Mouse (Mus musculus) heart, embryonic 10.5 days (tissue): ENCODE measurements at regions not wholly inside any gene's neighbourhood (a gene's known extent, or its start where the extent isn't known, plus 50 kb on each side); places are given as distances from the start of the nearest gene placed in this dataset.

Experiments
- DNase-seq: peaks from one replicate; pipeline ENCODE4 v3.0.0-alpha.2; 2017; ENCODE audit warnings: low spot score
- H3K27ac ChIP-seq: fragments of 300-500 bp; sonication (generic); 2 replicates; pipeline ENCODE4 v1.5.1; 2016; ENCODE audit warnings: mild to moderate bottlenecking
- H3K27me3 ChIP-seq: fragments of 300-500 bp; sonication (generic); 2 replicates; pipeline ENCODE4 v1.6.1; 2016; ENCODE audit warnings: mild to moderate bottlenecking; ENCODE audit not compliant: poor library complexity, insufficient read depth, severe bottlenecking
- H3K36me3 ChIP-seq: fragments of 300-500 bp; sonication (generic); 2 replicates; pipeline ENCODE4 v1.6.1; 2016; ENCODE audit warnings: mild to moderate bottlenecking, moderate library complexity
- H3K4me1 ChIP-seq: fragments of 300-500 bp; sonication (generic); 2 replicates; pipeline ENCODE4 v1.6.1; 2016; ENCODE audit warnings: mild to moderate bottlenecking
- H3K4me3 ChIP-seq: fragments of 300-500 bp; sonication (generic); 2 replicates; pipeline ENCODE4 v1.5.1; 2016; ENCODE audit warnings: mild to moderate bottlenecking, moderate library complexity
- H3K9me3 ChIP-seq: fragments of 300-500 bp; sonication (generic); 2 replicates; pipeline ENCODE4 v1.6.1; 2016; ENCODE audit warnings: mild to moderate bottlenecking, moderate library complexity
- WGBS: fragments of 180-500 bp; shearing (Covaris S2); methylation state at CpG from one replicate; pipeline ENCODE4 v1.1.7; 2016; 5-methylcytosine and 5-hydroxymethylcytosine counted together

GRCm38 (mm10) chr11:34941486-34942456 lies 108.3 kb upstream of the Spdl1 start:
- no peaks in the 10 kb centered on the region for H3K36me3 ChIP-seq
- WGBS: 75% methylated on average over 4 of the region's 4 CpGs
- no peaks in the 10 kb centered on the region for H3K27me3 ChIP-seq
- H3K27ac ChIP-seq: 0 out of 2 replicates have a peak overlapping the region, but pooled peaks have one; percentile 23
- no peak overlapping the region for H3K4me3 ChIP-seq
- no peaks in the 10 kb centered on the region for H3K9me3 ChIP-seq
- H3K4me1 ChIP-seq: peaks cover 6% of the 10 kb centered on the region
- no peak for DNase-seq

DNA sequence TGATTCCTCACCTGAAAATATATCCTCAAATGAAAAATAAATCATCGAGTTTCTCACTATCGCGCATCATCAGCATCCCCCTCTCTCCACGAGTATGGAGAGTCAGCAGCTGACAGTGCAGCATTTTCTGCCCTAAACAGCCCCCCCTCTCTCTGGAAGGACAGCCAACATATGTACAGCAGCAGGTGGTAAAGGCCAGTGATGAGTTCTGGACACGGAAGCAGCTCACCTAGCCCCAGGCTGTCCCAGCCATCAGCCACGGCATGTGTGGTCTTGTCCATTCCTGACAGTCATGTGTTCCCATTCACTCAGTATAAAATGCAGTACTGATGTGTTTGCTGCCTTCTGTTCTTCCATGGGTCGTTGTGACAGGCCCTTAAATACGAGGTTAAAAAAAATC lies 106.7 kb upstream of the Spdl1 start:
- Histone ChIP-seq H3K4me1 (peaks cover 6% of the 10 kb centered on the region), H3K36me3 (no peaks in the 10 kb centered on the region), H3K4me3 (no peak overlapping the region), H3K9me3 (no peaks in the 10 kb centered on the region), H3K27me3 (no peaks in the 10 kb centered on the region), H3K27ac (no peak overlapping the region)
- 80% methylated on average over 8 of the region's 8 CpGs for WGBS
- no peak for DNase-seq

DNA sequence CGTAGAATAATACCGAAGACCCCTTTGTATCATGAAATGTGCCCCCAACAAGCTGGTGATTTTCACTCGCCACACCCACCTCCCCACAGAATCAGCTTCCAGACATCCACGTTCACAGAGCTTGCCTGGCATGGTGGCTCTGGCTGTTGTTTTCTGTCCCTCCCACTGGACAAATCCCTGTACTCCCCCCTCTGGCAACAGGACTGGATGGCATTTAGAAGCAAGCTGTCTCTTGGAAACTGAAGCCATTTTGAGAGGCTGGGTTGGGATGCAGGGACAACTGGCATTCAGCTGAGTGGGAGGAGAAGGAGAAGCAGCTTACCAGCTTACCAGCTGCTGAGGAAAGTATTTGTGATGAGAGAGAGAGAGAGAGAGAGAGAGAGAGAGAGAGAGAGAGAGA lies 105.6 kb upstream of the Spdl1 start:
- no peak for DNase-seq
- H3K4me3 ChIP-seq: no peak overlapping the region
- H3K4me1 ChIP-seq: peaks cover 6% of the 10 kb centered on the region
- no peaks in the 10 kb centered on the region for H3K9me3 ChIP-seq
- WGBS: 76% methylated on average over 4 of the region's 4 CpGs
- H3K27me3 ChIP-seq: no peaks in the 10 kb centered on the region
- no peak overlapping the region for H3K27ac ChIP-seq
- no peaks in the 10 kb centered on the region for H3K36me3 ChIP-seq

DNA sequence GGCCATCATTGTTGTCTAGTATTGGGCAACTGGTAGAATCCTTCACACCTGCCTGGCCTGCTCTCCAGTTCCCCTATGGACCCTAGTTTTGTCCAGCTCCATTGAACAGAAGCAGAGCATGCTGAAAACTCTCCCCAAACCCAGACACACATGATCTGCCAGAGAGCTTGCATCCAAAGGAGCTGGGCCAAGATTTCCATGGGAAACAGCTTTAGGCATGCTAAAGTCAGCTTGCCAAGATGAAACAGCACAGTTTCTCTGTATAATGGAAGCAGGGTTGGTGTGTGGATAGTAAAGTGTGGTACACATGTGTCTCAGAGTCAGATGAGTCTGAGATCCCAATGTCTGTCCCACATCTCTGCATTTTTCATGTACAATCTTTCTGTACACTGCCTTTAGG lies 98.8 kb upstream of the Spdl1 start:
- H3K27ac ChIP-seq: no peak overlapping the region
- no peaks in the 10 kb centered on the region for H3K27me3 ChIP-seq
- no peaks in the 10 kb centered on the region for H3K4me1 ChIP-seq
- H3K4me3 ChIP-seq: no peak overlapping the region
- no peaks in the 10 kb centered on the region for H3K9me3 ChIP-seq
- no peak for DNase-seq
- no peaks in the 10 kb centered on the region for H3K36me3 ChIP-seq

DNA sequence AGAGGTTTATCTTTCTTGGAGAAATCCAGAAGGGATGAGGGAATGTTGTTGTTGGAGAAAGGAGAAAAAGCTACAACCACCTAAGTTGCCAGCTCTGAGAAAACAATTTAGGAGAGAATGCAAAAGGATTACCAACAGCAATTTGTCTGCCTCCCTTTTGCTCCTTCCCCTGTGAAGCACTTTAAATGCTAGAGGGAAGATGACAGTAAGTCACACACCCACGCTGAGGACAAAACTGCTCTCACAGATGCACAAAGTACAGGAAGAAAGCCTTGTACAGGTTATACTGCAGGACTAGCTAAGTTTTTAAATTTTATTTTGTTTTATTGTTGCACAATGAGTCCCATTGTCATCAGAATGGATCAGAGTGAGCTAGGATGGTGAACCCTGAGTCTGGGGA lies 83.7 kb upstream of the Spdl1 start:
- H3K4me3 ChIP-seq: no peak overlapping the region
- no peak for DNase-seq
- H3K27ac ChIP-seq: no peak overlapping the region
- H3K9me3 ChIP-seq: no peaks in the 10 kb centered on the region
- 54% methylated on average over 1 of the region's 1 CpGs for WGBS
- H3K4me1 ChIP-seq: peaks cover 17% of the 10 kb centered on the region
- H3K27me3 ChIP-seq: 0 out of 2 replicates have a peak, but pooled peaks cover 6% of the 10 kb centered on the region
- H3K36me3 ChIP-seq: no peaks in the 10 kb centered on the region

DNA sequence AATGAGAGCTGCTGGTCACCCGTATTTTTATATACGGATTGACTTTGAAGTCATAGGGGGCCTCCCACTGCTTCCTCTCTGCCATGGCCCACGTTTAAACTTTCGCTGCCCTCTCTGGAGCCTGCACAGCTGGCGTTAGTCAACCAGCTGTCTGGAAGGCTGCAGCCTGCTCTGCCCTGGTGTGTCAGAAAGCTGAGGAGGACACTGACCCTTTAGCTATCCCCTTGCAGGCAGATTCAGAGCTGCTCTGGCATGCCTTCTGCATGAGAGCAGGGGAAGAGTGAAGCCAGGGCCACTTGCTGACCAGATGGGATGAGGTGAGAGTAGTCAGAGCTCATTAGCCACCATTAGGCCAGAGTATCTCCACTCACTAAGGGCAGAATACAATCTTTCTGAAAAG lies 76.4 kb upstream of the Spdl1 start:
- DNase-seq: no peak
- peak overlapping the region; percentile 63 for H3K27ac ChIP-seq
- 41% methylated on average over 5 of the region's 5 CpGs for WGBS
- no peaks in the 10 kb centered on the region for H3K36me3 ChIP-seq
- 0 out of 2 replicates have a peak, but pooled peaks cover 6% of the 10 kb centered on the region for H3K27me3 ChIP-seq
- H3K4me3 ChIP-seq: no peak overlapping the region
- H3K4me1 ChIP-seq: peaks cover 17% of the 10 kb centered on the region
- no peaks in the 10 kb centered on the region for H3K9me3 ChIP-seq

DNA sequence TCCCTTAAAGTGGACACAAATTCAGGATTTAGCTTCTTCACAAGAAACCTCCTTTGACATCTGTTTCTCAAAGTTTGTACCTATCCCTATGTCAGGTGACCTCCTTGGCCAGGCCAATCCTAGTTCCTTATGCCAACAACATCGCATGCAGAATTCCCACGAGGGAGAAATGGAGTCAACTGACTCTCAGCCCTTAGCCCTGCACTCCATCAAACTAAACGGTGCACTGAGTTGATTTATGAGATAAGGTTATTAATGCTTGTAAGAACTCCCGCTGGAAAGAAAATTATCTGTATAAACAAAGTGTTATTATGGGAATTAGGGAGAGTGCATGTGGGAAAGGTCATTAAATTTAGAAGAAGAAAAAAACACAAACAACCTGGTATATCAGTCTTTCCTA lies 70.8 kb upstream of the Spdl1 start:
- no peak for DNase-seq
- H3K4me3 ChIP-seq: no peak overlapping the region
- no peaks in the 10 kb centered on the region for H3K4me1 ChIP-seq
- WGBS: 56% methylated on average over 4 of the region's 4 CpGs
- H3K27me3 ChIP-seq: no peaks in the 10 kb centered on the region
- H3K27ac ChIP-seq: no peak overlapping the region
- no peaks in the 10 kb centered on the region for H3K9me3 ChIP-seq
- no peaks in the 10 kb centered on the region for H3K36me3 ChIP-seq

DNA sequence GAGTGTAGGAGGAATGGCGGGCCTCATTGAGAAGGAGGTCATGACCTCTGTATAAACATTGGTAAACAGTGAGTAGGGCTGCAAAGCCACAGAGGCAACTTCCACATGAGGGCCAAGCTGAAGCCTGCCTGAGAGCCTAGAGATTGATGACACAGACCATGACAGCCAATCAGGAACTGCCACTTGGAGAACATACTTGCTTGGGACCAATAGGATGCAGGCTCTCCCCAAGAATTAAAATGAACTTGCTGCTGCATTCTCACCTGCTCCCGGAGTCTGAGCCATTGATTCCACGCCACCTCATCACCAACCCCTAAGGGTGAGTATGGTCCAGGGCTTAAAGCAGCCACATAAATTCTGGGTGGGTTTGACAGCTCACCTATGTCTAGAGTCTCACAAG lies 66.0 kb upstream of the Spdl1 start:
- DNase-seq: no peak

DNA sequence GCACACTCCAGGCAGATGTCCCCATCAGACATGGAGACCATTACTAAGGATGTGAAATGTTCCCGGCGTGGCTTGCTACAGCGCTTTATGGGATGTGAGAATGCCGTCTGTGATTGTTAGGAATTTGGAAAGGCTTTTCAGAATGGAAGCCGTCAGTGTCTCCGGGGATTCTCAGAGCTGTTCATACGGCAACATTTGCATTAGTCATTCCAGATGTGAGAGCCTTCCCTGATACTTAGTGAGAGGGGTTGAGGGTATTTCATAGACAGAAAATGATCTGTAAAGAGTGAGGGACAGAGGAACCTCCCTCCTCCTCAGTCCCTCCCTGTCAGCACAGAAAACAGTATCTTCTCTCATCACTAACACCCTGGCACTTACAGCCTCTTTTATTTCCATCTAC lies 62.2 kb upstream of the Spdl1 start:
- no peak for DNase-seq
- no peaks in the 10 kb centered on the region for H3K36me3 ChIP-seq
- no peaks in the 10 kb centered on the region for H3K9me3 ChIP-seq
- H3K4me1 ChIP-seq: no peaks in the 10 kb centered on the region
- no peak overlapping the region for H3K27ac ChIP-seq
- H3K4me3 ChIP-seq: no peak overlapping the region
- 73% methylated on average over 7 of the region's 7 CpGs for WGBS
- no peaks in the 10 kb centered on the region for H3K27me3 ChIP-seq

More for the DNA sequence above, 66.0 kb upstream of the Spdl1 start:
- no peaks in the 10 kb centered on the region for H3K27me3 ChIP-seq
- H3K27ac ChIP-seq: no peak overlapping the region
- no peak overlapping the region for H3K4me3 ChIP-seq
- no peaks in the 10 kb centered on the region for H3K36me3 ChIP-seq
- 80% methylated on average over 3 of the region's 3 CpGs for WGBS
- H3K9me3 ChIP-seq: no peaks in the 10 kb centered on the region
- no peaks in the 10 kb centered on the region for H3K4me1 ChIP-seq

- no peaks in the 10 kb centered on the region for H3K27me3 ChIP-seq
- no peak overlapping the region for H3K4me3 ChIP-seq
- 82% methylated on average over 7 of the region's 7 CpGs for WGBS
These were observed 55.1 kb upstream of the Spdl1 start for GRCm38 (mm10) chr11:34888374-34889136.

DNA sequence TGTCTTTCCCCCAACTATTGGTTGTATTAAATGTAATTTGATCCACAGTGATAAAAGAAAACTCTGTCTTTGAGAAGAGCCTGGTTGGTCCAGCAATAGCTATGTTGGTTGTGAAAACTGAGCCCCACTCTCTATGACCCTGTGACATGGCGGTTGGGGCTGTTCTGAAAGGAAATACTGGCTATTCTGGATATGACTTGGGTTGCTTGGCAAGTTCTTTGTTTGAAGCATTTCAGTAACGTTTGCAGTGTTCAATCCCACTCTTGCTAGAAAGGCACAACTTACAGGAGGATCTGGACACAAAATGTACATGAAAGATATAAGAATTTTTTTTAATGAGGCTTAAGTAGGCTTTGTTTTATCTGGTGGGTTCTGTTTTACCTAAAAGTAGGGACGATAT lies 54.1 kb upstream of the Spdl1 start:
- H3K27me3 ChIP-seq: no peaks in the 10 kb centered on the region
- no peaks in the 10 kb centered on the region for H3K36me3 ChIP-seq
- no peak overlapping the region for H3K4me3 ChIP-seq
- H3K9me3 ChIP-seq: no peaks in the 10 kb centered on the region
- no peak overlapping the region for H3K27ac ChIP-seq
- 76% methylated on average over 3 of the region's 3 CpGs for WGBS
- no peak for DNase-seq
- H3K4me1 ChIP-seq: no peaks in the 10 kb centered on the region

More at GRCm38 (mm10) chr11:34888374-34889136, 55.1 kb upstream of the Spdl1 start:
- no peak for DNase-seq
- H3K36me3 ChIP-seq: no peaks in the 10 kb centered on the region
- H3K4me1 ChIP-seq: no peaks in the 10 kb centered on the region
- H3K27ac ChIP-seq: no peak overlapping the region
- H3K9me3 ChIP-seq: no peaks in the 10 kb centered on the region
